Mouse (Mus musculus): ENCODE measurements around the gene Trmt2b.
"Not testable (repeated sequence)": the region's sequence is repeated elsewhere in the genome, so short reads cannot be mapped to it uniquely, and the experiment has no call there.

Trmt2b gene

DNA sequence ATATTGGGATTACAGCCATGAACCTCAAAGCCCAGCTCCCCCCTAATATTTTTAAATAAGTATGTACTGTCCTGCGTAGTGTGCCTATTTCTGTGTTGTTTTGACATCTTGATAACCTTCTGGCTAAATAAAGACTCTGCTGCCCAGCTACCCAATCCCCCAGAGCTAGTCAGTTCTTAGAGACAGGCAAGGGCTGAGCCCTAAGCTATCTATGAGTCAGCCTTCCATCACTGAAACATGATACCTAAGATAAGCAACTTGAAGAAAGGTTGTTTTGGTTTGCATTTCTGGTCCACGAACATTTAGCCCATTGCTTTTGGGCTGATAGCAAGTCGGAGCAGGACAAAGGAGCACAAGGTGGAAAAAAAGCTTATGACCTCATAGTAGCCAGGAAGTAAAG is 56.2 kb downstream of the Trmt2b start:
- DNase-seq (ENCODE audit: inconsistent ontology term), result no peak

DNA sequence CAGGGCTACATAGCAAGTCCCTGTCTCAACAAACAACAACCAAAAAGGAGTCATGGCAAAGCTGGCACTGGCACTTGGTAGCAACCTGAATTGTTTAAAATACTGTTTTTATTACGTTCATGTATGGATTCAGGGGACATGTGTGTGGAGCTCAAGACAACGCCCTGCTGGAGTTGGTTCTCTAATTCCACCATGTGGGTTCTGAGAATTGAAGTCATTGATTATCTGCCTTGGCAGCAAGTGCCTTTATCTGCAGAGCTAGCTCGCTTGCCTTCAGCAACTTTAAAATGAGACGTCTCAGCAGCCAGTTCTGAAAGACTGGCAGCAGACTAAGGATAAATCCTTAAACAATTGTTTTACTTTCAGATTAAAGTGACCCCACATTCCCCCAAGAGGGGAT is 58.6 kb downstream of the Trmt2b start:
- no peak for DNase-seq (ENCODE audit: inconsistent ontology term)

DNA sequence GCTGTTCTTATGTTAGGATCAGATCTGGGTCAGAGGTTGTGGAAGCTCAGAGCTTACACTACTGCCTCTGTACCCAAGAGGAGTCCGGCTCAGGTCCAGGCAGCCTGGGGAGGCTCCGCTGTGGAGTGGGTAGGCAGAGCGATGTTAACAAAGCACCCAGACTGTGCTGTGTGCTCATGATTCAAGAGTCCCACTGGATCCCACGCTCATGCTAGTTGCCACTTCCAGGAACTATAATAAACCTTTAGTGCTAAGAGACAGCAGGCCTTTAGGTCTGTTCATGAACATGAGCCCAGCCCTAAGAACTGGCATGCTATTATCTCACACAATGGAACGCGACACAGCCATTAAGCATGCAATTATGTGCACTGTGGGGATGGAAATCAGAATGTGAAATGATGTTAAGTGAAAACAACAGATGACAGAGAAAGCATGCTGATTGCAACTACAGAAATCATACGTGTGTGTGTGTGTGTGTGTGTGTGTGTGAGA is 65.6 kb downstream of the Trmt2b start:
- DNase-seq (ENCODE audit: inconsistent ontology term), result no peak

DNA sequence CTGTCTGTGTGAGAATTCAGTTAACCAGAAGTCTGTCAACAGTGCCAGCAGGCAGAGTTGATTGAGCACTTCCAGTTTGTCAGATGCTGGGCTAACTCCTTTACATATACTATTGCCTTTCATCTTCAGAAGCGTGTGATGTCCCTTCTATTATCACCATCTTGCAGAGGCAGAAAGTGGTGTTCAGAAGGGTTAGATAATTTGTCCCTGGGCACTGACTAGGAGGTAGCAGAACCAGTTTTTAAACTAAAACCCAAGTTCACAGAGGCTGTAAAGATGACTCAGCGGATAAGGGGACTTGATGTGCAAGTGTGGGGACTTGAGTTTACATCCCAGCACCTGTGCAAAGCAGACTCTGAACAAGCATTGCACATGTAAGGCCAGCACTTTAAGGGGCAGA is 68.3 kb downstream of the Trmt2b start:
- DNase-seq (ENCODE audit: inconsistent ontology term), result no peak

DNA sequence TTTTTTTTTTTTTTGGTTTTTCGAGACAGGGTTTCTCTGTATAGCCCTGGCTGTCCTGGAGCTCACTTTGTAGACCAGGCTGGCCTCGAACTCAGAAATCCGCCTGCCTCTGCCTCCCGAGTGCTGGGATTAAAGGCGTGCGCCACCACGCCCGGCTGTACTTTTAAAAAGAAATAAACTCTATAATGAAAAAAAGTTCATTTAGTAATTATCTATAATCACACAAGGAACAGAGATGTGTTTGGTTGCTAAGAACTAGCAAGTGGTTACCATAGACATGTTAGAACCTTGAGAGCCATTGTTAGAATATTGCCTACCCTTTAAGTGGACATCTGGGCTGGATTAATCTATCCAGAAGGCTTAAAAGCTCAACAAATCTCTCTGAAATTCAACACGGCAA is 89.6 kb downstream of the Trmt2b start, which contains the start of gene Arl13a:
Gene Arl13a (plus strand): TSS at position 301 of the 400 bp plus-strand sequence.
- DNase-seq (ENCODE audit: inconsistent ontology term), result not testable (repeated sequence)

DNA sequence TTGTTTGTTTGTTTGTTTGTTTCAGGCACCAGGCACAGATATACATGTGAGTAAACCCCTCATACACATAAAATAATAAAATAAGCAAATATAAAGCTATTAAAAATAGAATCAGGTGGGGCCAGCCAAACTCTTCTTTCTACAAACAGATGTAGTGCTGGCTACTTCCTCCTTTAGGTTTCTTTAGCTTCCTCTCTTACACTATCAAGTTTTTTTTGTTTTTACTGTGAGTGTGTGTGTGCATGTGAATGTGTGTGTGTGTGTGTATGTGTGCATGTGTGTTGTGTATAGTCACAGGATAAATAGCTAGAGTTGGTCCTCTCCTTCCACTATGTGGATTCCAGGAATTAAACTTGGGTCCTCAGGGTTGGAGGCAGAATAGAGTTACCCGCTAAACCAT is 102.1 kb downstream of the Trmt2b start:
- DNase-seq (ENCODE audit: inconsistent ontology term), result no peak
